Mouse (Mus musculus): Measurements from ENCODE around the gene Atp8a2. TPM values are rescaled to one million over a fixed set of nuclear protein-coding genes. Genes with fewer than 3 reads are reported as not detected.
A peak's percentile ranks its signal among the peaks of the same experiment; 100 is the strongest.

Atp8a2 gene
- total RNA-seq, 2 experiments from 2014 or later, result 4.1 to 6.3 TPM

DNA sequence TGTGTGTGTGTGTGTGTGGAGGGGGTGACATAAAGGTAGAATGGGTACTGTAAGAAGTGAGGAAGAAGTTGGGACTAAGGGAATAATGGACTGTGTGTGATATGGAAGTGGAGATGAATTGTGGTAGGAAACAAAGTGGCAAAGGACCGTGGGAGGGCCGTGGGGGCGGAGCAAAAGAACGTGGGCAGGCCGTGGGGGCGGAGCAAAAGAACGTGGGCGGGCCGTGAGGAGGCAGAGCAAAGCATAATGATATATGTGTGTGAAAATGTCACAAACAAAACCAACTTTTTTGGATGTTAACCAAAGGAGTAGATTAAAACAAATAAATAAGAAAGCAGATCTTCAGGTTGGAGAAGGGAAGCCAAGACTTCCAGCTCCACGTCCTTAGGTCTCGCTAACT, 44.6 kb downstream of the Atp8a2 start:
- DNase-seq, result no peak

DNA sequence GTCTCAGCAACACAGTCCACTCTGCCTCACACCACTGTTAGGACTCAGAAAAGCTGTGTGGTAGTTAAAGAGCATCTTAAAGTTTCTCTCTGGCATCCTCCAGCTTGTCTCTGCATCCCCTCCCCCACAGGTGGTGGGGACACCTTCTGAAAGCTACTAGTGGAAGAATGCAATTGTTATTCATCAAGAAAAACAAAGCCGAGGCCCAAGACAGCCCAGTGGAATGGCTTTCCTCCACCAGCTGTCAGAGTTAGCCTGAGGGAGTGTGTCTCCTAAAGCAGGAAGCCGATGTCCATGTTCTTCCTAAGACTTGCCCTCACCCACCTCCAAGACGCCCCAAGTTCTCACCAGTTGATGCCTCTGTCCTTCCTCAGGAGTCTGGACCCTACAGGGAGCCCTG, 48.1 kb downstream of the Atp8a2 start:
- DNase-seq, result no peak

- DNase-seq, result no peak
Observed at GRCm38 (mm10) chr14:60143234-60143633, 53.7 kb downstream of the Atp8a2 start.

GRCm38 (mm10) chr14:60138339-60138738, 58.6 kb downstream of the Atp8a2 start:
- DNase-seq, result no peak

DNA sequence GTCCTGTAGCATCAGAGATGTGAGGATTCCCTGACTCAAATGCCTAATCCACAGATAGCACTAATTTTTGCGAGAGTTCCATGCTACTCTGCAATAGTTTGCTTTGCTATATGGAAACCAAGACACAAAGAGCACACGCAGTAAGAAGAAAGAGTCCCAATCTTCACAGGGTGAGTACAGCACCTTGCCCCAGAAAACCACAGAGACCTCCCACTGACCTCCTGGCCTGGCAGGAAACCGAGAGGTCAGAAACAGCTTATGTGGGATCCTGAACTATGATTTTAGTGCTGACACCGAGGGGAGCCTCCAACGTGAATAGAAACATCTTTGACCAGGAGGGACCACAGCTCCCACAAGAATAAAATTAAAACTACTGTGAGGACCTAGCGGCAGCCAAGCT, 59.2 kb downstream of the Atp8a2 start:
- no peak for DNase-seq

DNA sequence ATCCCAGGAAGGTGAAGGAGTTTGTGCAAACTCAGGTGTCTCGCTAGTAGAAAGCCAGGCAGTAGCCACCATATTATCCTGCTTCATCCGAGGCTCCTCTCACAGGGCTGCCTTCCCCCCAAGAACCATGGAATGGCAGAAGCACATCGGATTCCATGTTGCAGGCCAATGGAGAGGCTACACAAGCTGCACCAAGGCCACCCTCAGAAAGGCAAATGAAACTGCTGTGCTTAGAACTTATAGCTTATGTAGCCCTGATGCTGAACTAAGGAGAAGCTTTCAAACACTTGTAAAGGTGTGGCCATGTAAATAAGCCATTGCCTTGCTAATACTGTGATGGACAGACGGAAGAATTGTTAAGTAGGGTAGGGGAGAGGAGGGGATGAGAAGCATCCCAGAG, 61.2 kb downstream of the Atp8a2 start:
- DNase-seq, result no peak

DNA sequence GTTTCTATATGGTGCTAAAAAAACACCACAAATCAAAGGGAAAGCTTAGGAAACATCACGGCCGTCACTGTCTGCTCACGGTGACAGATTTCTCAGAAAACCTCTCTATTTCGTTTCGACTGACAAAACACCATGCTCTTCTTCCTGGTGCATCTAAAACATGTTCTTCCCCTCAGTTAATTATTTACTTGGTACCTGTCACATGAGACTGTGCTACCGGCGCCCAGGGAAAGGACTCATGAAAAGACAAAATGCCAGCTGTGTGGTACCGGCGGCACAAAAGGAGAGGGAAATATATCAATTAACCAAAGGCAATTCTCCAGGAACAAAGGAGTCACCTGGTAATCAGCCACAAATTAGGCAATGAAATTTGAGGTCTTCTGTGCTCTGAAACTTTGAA, 62.3 kb downstream of the Atp8a2 start:
- no peak for DNase-seq

- no peak for DNase-seq
Observed at GRCm38 (mm10) chr14:60131196-60131876, 65.6 kb downstream of the Atp8a2 start.

DNA sequence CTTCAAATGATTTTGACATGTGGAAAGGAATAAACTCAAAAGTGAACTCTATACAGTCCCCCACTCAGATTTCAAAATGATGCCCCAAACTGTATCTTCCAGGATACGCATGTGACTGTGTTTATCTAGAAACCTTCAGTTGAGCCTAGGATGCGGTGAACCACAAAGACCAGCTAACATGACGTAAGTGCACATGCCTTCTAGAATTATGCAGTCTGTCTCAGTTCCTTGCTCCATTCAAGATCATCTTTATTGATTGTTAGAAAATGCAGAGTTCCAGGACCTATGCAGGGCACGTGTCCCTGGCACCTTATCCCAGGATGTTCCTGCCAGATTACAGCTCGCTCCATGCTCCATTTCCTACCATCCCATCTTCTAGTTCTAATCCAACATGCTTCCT, 67.4 kb downstream of the Atp8a2 start:
- no peak for DNase-seq

- DNase-seq, result peak; percentile 5 to 14
Observed at GRCm38 (mm10) chr14:60125202-60125601, 71.8 kb downstream of the Atp8a2 start.

DNA sequence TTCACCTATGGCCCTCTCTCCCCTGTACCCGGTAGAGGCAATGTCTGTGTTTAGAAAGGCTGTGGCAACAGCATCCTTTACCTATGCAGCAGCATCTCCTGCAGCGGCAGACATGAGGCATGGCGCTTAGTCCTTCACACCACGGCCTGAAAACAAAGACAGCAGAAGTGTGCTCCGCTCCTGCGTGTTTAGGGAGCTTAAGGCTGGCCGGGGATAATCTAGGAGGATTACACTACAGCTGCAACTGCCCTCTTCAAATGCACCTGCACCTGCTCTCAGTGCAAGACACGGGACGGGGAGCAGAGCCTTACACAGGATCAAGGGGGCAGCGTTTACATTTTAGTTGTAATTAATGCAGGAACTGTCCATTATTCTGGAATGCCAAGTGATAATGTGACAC, 75.4 kb downstream of the Atp8a2 start:
- no peak for DNase-seq

- DNase-seq, result no peak
Observed at GRCm38 (mm10) chr14:60117792-60118585, 79.0 kb downstream of the Atp8a2 start.

- no peak for DNase-seq
Observed at GRCm38 (mm10) chr14:60086808-60087725, 109.9 kb downstream of the Atp8a2 start.

- no peak for DNase-seq
Observed at GRCm38 (mm10) chr14:60086254-60086807, 110.6 kb downstream of the Atp8a2 start.

DNA sequence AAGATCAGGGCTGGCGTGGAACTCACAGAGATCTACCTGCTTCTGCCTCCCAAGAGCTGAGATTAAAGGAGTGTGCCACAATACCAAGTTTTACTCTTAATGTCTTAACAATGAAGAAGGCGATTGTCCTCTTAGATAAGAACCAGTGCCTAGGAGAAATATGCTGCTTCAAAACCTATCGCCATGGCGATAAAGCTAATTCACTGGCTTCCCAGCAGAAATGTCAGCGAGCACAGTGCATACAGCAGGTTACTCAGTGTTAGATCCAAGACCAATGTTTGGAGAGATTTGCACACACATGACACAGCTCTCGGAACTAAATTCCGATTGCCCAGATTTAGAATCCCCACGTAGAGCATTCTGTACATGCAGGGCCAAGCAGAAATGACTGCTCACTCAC, 114.2 kb downstream of the Atp8a2 start:
- no peak for DNase-seq

DNA sequence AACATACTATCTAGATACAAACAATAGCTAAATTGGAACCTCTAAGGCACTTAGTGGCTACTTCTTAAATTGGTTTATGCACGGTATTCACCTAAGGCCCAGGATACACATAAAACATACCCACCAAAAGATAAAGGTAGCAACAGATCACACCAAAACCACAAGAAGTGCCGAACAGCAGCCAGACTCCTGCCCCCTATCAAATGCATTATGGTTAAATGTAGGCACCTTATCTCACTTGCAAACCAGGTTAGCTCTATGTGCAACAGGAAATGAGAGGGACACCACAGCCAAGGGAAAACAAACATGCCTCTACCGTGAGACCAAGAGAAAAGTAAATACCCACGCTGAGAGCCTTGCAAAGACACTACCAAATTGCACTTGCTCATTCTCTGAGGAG, 124.5 kb downstream of the Atp8a2 start:
- DNase-seq, result no peak

DNA sequence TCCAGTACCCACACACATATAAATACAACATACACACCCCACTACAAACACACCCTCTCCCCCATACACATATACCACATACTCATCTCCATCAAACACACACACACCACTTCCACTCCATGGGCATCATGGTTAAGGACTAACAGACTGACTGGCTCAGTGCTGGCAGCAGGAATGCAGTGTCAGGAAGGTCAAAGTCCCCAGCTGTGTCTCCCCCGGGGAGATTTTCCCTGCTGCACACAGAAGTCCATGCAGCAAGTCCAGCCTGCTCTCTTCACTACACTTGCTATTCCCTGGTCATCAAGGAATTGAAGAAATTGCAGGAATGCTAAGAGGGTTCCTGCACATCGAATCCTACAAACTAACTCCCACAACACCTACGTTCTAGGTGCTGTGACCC, 131.8 kb downstream of the Atp8a2 start:
- DNase-seq, result no peak

DNA sequence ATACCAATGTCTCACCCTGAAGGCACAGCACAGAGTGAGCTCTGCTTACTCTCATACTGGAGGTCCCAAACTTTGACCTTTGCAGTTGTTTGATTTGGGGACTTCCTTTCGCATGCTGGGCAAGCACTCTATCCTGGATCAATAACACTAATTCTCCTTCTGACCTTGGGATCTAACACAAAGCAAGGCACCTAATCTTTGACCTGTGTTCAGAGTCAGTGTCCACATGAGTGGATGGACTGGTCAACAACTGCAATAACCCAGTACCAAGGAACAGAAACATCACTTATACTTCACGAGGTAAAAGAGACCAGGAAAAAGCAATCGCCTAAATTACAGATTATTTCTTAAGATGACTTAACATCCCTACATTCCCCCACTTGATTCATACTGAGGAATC, 136.0 kb downstream of the Atp8a2 start:
- DNase-seq, result no peak

DNA sequence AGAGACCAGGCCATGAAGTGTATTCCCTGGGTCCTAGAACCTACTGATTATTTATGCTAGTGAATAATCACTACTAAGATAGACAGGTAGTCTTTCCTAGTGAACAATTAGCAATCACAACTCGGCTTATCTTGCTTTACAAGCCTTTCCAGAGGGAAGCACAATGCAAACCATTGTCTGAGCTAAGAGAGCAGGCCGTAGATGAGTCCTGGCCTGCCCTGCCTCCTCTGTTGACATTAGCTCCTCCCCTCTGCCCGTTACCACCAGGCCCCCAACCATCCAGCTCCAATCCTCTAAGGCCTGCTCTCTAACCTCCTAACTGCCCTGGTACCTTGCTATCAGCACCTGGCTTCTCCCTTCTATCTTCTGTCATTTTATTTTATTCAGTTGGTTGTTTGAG, 138.1 kb downstream of the Atp8a2 start:
- DNase-seq, result no peak

DNA sequence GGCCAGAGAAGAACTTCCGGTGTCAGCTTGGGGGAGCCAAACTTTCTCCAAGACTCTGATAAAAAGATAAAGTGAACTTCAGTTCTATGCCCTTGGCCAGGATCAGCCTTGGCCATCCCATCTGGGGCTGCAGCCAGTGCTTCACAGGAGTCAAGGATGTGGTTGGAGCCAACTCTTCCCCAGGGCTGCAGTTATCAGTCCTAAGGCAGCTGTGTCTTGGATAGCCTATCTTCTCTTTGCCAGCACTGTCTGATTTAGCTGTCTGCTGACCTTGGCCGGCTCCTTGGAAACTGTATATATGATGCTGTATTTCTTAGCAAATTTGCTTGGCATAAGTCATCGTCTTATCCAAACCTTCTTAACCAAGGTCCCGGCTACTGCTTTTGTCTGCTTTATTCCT, 141.7 kb downstream of the Atp8a2 start:
- no peak for DNase-seq

GRCm38 (mm10) chr14:60030666-60031065, 166.3 kb downstream of the Atp8a2 start:
- DNase-seq, result no peak

GRCm38 (mm10) chr14:60027139-60027538, 169.8 kb downstream of the Atp8a2 start:
- no peak for DNase-seq

DNA sequence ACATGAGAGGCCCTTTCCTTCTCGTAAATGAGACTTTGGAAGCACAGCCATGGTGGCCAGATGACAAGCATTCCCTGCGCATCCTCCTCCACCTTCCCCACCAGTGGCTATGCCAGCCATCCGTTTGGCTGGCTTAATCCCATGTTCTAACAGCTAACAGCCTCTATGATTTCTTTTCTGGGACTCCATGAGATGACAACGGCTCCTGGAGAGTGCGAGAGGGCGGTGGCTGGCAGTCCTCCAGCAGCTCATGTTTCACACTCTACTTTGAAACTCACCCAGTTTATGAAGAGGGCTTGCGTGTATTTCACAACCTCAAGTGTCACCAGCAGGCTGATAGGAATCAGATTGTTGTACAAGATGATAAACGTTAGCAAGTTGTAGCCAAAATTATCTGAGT, 170.3 kb downstream of the Atp8a2 start:
- DNase-seq, result peak; percentile 66 to 71
